Mouse (Mus musculus): ENCODE results near the gene Slc25a26. TPM values are rescaled to one million over a fixed set of nuclear protein-coding genes. Genes with fewer than 3 reads are reported as not detected.

The Slc25a26 gene
- polyA plus RNA-seq, 1 experiment from 2014 or later: 5.4 TPM

- no peak for DNase-seq (ENCODE audit: low spot score)
- no peak for TF ChIP-seq CTCF (IDR thresholded peaks at IDR 0.05; ENCODE audit: low read depth)
- no peak for TF ChIP-seq EP300 (optimal IDR thresholded peaks at IDR 0.05)
- WGBS: 59% methylated on average over 6 of the region's 6 CpGs
These were observed 152.6 kb downstream of the Slc25a26 start for GRCm38 (mm10) chr6:94652659-94653213.

DNA sequence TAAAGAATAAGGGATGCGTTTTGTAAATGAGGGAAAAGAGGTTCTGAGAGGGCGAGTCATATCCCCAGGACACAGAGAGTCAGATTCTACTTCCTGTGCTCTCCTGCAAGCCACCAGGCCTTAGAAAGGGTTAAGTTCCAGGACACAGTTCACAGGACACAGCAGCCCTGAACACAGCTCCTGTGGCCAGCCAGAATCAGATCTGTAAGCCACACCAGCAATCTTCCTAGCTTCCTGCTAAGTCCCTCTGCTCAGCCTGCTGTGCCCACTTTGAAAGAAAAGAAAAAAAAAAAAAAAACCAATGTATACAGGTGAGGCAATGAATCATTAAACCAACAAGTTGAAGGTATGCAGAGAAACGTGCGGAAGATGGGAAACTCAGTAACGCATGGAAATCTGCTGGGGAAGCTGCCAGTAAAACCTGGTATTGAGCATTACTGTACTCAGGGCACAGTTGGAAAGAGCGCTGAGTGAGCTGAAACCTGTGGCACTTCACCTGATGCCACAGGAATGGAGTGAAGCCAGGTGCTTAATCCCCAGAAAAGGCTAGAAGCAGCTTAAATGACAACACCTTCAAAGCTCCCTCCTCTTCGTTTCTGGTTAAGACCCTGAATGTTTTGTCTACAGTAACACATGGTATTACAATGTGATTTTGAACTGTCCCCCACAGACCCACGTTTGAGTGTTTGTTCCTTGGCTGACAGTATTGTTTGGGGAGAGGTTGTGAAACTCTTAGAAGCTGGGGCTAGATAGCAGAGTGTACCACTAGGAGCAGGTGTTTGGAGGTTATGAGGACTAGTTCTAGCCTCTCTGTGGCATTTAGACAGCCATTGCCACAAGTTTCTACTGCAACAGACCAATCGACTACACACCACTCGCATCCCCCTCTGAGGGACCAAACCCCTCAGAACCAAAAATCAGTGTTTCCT lies 153.5 kb downstream of the Slc25a26 start:
- peaks cover 6% of the 10 kb centered on the region for H3K36me3 ChIP-seq (ENCODE audit: control insufficient read depth, insufficient read depth, low read length)
- no peak for DNase-seq (ENCODE audit: low spot score)
- no peaks in the 10 kb centered on the region for H3K9me3 ChIP-seq (ENCODE audit: control insufficient read depth, low read length)
- no peak overlapping the region for H3K4me2 ChIP-seq (replicated peaks; ENCODE audit: low read depth)
- no peaks in the 10 kb centered on the region for H3K27me3 ChIP-seq (ENCODE audit: control insufficient read depth, insufficient read depth, low read length)
- no peak overlapping the region for H3K9ac ChIP-seq (ENCODE audit: low read length)
- TF ChIP-seq EP300 (optimal IDR thresholded peaks at IDR 0.05) (no peak), CTCF (IDR thresholded peaks at IDR 0.05; ENCODE audit: low read depth) (no peak)
- no peak overlapping the region for H3K4me3 ChIP-seq (ENCODE audit: low read depth, low read length)
- H3K27ac ChIP-seq (replicated peaks): no peak overlapping the region
- WGBS: 47% methylated on average over 10 of the region's 10 CpGs
- ATAC-seq (ENCODE audit: low FRiP score, low TSS enrichment): peak; percentile 48
- peaks cover 3% of the 10 kb centered on the region; the same call in 1 of the 2 replicates for H3K4me1 ChIP-seq (replicated peaks; ENCODE audit: control insufficient read depth, insufficient read depth)

More at GRCm38 (mm10) chr6:94652659-94653213, 152.6 kb downstream of the Slc25a26 start:
- no peak overlapping the region for H3K27ac ChIP-seq (replicated peaks)
- no peak overlapping the region for H3K9ac ChIP-seq (ENCODE audit: low read length)
- H3K4me3 ChIP-seq (ENCODE audit: low read depth, low read length): no peak overlapping the region
- H3K4me1 ChIP-seq (replicated peaks; ENCODE audit: control insufficient read depth, insufficient read depth): peaks cover 11% of the 10 kb centered on the region
- no peaks in the 10 kb centered on the region for H3K9me3 ChIP-seq (ENCODE audit: control insufficient read depth, low read length)
- ATAC-seq (ENCODE audit: low FRiP score, low TSS enrichment): no peak
- no peaks in the 10 kb centered on the region for H3K27me3 ChIP-seq (ENCODE audit: control insufficient read depth, insufficient read depth, low read length)
- peaks cover 6% of the 10 kb centered on the region for H3K36me3 ChIP-seq (ENCODE audit: control insufficient read depth, insufficient read depth, low read length)
- no peak overlapping the region for H3K4me2 ChIP-seq (replicated peaks; ENCODE audit: low read depth)

Small RNAs within 50 kb of the gene (microRNA-seq; reads per million reads assigned to microRNA genes)
- gene Mir7041: not detected

Other genes with a start within 250 kb of the Slc25a26 start
- 4.4 and 5.2 TPM in 2 replicates for gene Magi1, start 216.4 kb upstream of the Slc25a26 start, polyA plus RNA-seq (2015; fragmentation: Nextera tagmentation; extraction: Ambion mirVana)
- gene Lrig1, start 199.8 kb downstream of the Slc25a26 start, polyA plus RNA-seq (2015; fragmentation: Nextera tagmentation; extraction: Ambion mirVana): 15.2 and 19.6 TPM in 2 replicates